Mouse (Mus musculus) lung, adult 2 months (tissue): ENCODE data around the gene Gm8947.

Source experiments
- CTCF ChIP-seq: fragments of 200-500 bp; IDR thresholded peaks from 2 replicates; pipeline ENCODE4 v1.5.1; 2011; ENCODE audit warnings: mild to moderate bottlenecking, low read length, control low read depth; ENCODE audit not compliant: insufficient read depth
- POLR2A ChIP-seq: fragments of 200-500 bp; IDR thresholded peaks from 2 replicates; pipeline ENCODE4 v1.6.1; 2011; ENCODE audit warnings: low read depth, mild to moderate bottlenecking, control low read depth, low read length, borderline replicate concordance; ENCODE audit errors: extremely low read depth

DNA sequence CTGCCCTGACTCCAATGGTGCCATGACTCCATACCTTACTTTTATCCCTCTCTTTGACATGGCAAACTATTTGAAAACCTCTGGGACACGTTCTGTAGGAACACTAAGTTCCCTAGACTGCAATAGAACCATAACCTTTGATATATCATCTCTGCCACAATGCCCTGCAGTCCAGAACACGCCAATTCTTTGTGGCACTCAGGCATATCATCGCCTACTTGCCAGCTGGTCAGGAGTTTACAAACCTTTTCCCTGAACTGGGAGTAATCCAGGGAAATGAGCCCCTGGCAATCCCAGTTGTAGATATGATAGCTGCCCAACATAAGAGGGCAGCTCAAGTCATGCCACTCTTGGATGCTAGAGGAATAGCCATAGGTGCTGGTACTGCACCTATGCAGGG, 40.2 kb downstream of the Gm8947 start:
- TF ChIP-seq POLR2A = no peak
- no peak for TF ChIP-seq CTCF
